Mouse (Mus musculus): ENCODE measurements around the gene Pde4c. TPM values are rescaled to one million over a fixed set of nuclear protein-coding genes. Genes with fewer than 3 reads are reported as not detected.

Pde4c gene
- polyA plus RNA-seq, 1 experiment from 2014 or later = 0.19 TPM

GRCm38 (mm10) chr8:70786291-70787050 is 63.0 kb downstream of the Pde4c start:
- Histone ChIP-seq H3K9ac (no peak overlapping the region), H3K27me3 (no peaks in the 10 kb centered on the region), H3K4me1 (replicated peaks) (peaks cover 23% of the 10 kb centered on the region), H3K9me3 (replicated peaks) (no peaks in the 10 kb centered on the region), H3K27ac (no peak overlapping the region), H3K36me3 (peaks cover 32% of the 10 kb centered on the region), H3K4me2 (no peak overlapping the region), H3K4me3 (no peak overlapping the region)
- ATAC-seq (replicated peaks; ENCODE audit: insufficient number of reproducible peaks, insufficient read depth, low FRiP score, low read depth) = no peak
- WGBS = 88% methylated on average over 25 of the region's 25 CpGs

GRCm38 (mm10) chr8:70787051-70787445 is 63.5 kb downstream of the Pde4c start:
- Histone ChIP-seq H3K9ac (no peak overlapping the region), H3K4me1 (replicated peaks) (peaks cover 28% of the 10 kb centered on the region), H3K27me3 (no peaks in the 10 kb centered on the region), H3K4me2 (no peak overlapping the region), H3K27ac (no peak overlapping the region), H3K36me3 (peaks cover 31% of the 10 kb centered on the region), H3K9me3 (replicated peaks) (no peaks in the 10 kb centered on the region), H3K4me3 (no peak overlapping the region)
- 93% methylated on average over 3 of the region's 3 CpGs for WGBS
- no peak for ATAC-seq (replicated peaks; ENCODE audit: insufficient number of reproducible peaks, insufficient read depth, low FRiP score, low read depth)

GRCm38 (mm10) chr8:70787941-70788667 is 64.6 kb downstream of the Pde4c start:
- no peak overlapping the region for H3K9ac ChIP-seq
- H3K27me3 ChIP-seq = no peaks in the 10 kb centered on the region
- no peaks in the 10 kb centered on the region for H3K9me3 ChIP-seq (replicated peaks)
- H3K4me2 ChIP-seq = peak overlapping the region; percentile 3; the same call in 1 of the 2 replicates
- ATAC-seq (replicated peaks; ENCODE audit: insufficient number of reproducible peaks, insufficient read depth, low FRiP score, low read depth) = no peak
- 24% methylated on average over 30 of the region's 30 CpGs for WGBS
- peaks cover 28% of the 10 kb centered on the region for H3K36me3 ChIP-seq
- peaks cover 35% of the 10 kb centered on the region for H3K4me1 ChIP-seq (replicated peaks)
- no peak overlapping the region for H3K27ac ChIP-seq
- H3K4me3 ChIP-seq = 0 out of 2 replicates have a peak overlapping the region, but pooled peaks have one; percentile 5

- no peak for ATAC-seq (replicated peaks; ENCODE audit: insufficient number of reproducible peaks, insufficient read depth, low FRiP score, low read depth)
- H3K4me2 ChIP-seq = no peak overlapping the region
- peaks cover 22% of the 10 kb centered on the region for H3K36me3 ChIP-seq
- 75% methylated on average over 10 of the region's 10 CpGs for WGBS
- peaks cover 35% of the 10 kb centered on the region for H3K4me1 ChIP-seq (replicated peaks)
- no peak overlapping the region for H3K9ac ChIP-seq
- peaks cover 5% of the 10 kb centered on the region; the same call in 1 of the 2 replicates for H3K27me3 ChIP-seq
- no peaks in the 10 kb centered on the region for H3K9me3 ChIP-seq (replicated peaks)
- no peak overlapping the region for H3K27ac ChIP-seq
- no peak overlapping the region for H3K4me3 ChIP-seq
These were observed 65.5 kb downstream of the Pde4c start for GRCm38 (mm10) chr8:70789046-70789445.

GRCm38 (mm10) chr8:70790846-70791245 is 67.3 kb downstream of the Pde4c start:
- Histone ChIP-seq H3K9ac (0 out of 2 replicates have a peak overlapping the region, but pooled peaks have one; percentile 6), H3K27me3 (peaks cover 14% of the 10 kb centered on the region; the same call in 1 of the 2 replicates), H3K4me1 (replicated peaks) (peaks cover 35% of the 10 kb centered on the region), H3K36me3 (peaks cover 15% of the 10 kb centered on the region), H3K4me3 (peak overlapping the region; percentile 74; the same call in 1 of the 2 replicates), H3K27ac (no peak overlapping the region), H3K9me3 (replicated peaks) (no peaks in the 10 kb centered on the region), H3K4me2 (peak overlapping the region; percentile 88)
- 63% methylated on average over 8 of the region's 8 CpGs for WGBS
- ATAC-seq (replicated peaks; ENCODE audit: insufficient number of reproducible peaks, insufficient read depth, low FRiP score, low read depth) = no peak

- Histone ChIP-seq H3K36me3 (peaks cover 11% of the 10 kb centered on the region), H3K4me2 (peak overlapping the region; percentile 88), H3K27ac (no peak overlapping the region), H3K4me1 (replicated peaks) (peaks cover 35% of the 10 kb centered on the region), H3K27me3 (peaks cover 18% of the 10 kb centered on the region; the same call in 1 of the 2 replicates), H3K4me3 (peak overlapping the region; percentile 74), H3K9me3 (replicated peaks) (no peaks in the 10 kb centered on the region), H3K9ac (peak overlapping the region; percentile 85; the same call in 1 of the 2 replicates)
- no peak for ATAC-seq (replicated peaks; ENCODE audit: insufficient number of reproducible peaks, insufficient read depth, low FRiP score, low read depth)
- WGBS = 68% methylated on average over 7 of the region's 7 CpGs
These were observed 67.8 kb downstream of the Pde4c start for GRCm38 (mm10) chr8:70791294-70791701.

GRCm38 (mm10) chr8:70791975-70792691 is 68.6 kb downstream of the Pde4c start:
- H3K9ac ChIP-seq = peak overlapping the region; percentile 85
- H3K4me3 ChIP-seq = peak overlapping the region; percentile 74
- H3K27me3 ChIP-seq = peaks cover 23% of the 10 kb centered on the region; the same call in 1 of the 2 replicates
- no peaks in the 10 kb centered on the region for H3K9me3 ChIP-seq (replicated peaks)
- H3K27ac ChIP-seq = peak overlapping the region; percentile 64
- ATAC-seq (replicated peaks; ENCODE audit: insufficient number of reproducible peaks, insufficient read depth, low FRiP score, low read depth) = peak; percentile 82
- 0 out of 2 replicates have a peak, but pooled peaks cover 3% of the 10 kb centered on the region for H3K36me3 ChIP-seq
- peak overlapping the region; percentile 88 for H3K4me2 ChIP-seq
- 3% methylated on average over 58 of the region's 58 CpGs for WGBS
- H3K4me1 ChIP-seq (replicated peaks) = peaks cover 40% of the 10 kb centered on the region

- Histone ChIP-seq H3K27me3 (peaks cover 25% of the 10 kb centered on the region), H3K4me3 (peak overlapping the region; percentile 74), H3K4me1 (replicated peaks) (peaks cover 44% of the 10 kb centered on the region), H3K9ac (no peak overlapping the region), H3K27ac (peak overlapping the region; percentile 41; the same call in 1 of the 2 replicates), H3K4me2 (peak overlapping the region; percentile 88), H3K36me3 (no peaks in the 10 kb centered on the region), H3K9me3 (replicated peaks) (no peaks in the 10 kb centered on the region)
- WGBS = under 1% methylated on average over 20 of the region's 20 CpGs
- ATAC-seq (replicated peaks; ENCODE audit: insufficient number of reproducible peaks, insufficient read depth, low FRiP score, low read depth) = peak; percentile 21
These were observed 69.2 kb downstream of the Pde4c start for GRCm38 (mm10) chr8:70792700-70793099.

- ATAC-seq (replicated peaks; ENCODE audit: insufficient number of reproducible peaks, insufficient read depth, low FRiP score, low read depth) = no peak
- Histone ChIP-seq H3K4me3 (no peak overlapping the region), H3K9ac (no peak overlapping the region), H3K9me3 (replicated peaks) (no peaks in the 10 kb centered on the region), H3K36me3 (no peaks in the 10 kb centered on the region), H3K4me1 (replicated peaks) (peaks cover 39% of the 10 kb centered on the region), H3K27ac (no peak overlapping the region), H3K4me2 (no peak overlapping the region), H3K27me3 (peaks cover 41% of the 10 kb centered on the region)
- WGBS = 70% methylated on average over 2 of the region's 2 CpGs
These were observed 70.7 kb downstream of the Pde4c start for GRCm38 (mm10) chr8:70794215-70794614.

- ATAC-seq (replicated peaks; ENCODE audit: insufficient number of reproducible peaks, insufficient read depth, low FRiP score, low read depth) = no peak
- H3K4me3 ChIP-seq = no peak overlapping the region
- 81% methylated on average over 2 of the region's 2 CpGs for WGBS
- H3K9me3 ChIP-seq (replicated peaks) = no peaks in the 10 kb centered on the region
- no peak overlapping the region for H3K9ac ChIP-seq
- H3K27ac ChIP-seq = no peak overlapping the region
- no peak overlapping the region for H3K4me2 ChIP-seq
- H3K36me3 ChIP-seq = no peaks in the 10 kb centered on the region
- peaks cover 52% of the 10 kb centered on the region for H3K27me3 ChIP-seq
- peaks cover 39% of the 10 kb centered on the region for H3K4me1 ChIP-seq (replicated peaks)
These were observed 71.8 kb downstream of the Pde4c start for GRCm38 (mm10) chr8:70795370-70795769.
